Mouse (Mus musculus) c-Kit-negative CD71-positive TER-119-positive erythroid progenitor cells, embryonic 14.5 days (primary cell): Measurements from ENCODE around the gene G3bp1.

Experiments
- DNase-seq: peaks from one replicate; pipeline ENCODE4 v3.0.0-alpha.2; 2013; ENCODE audit warnings: low read depth, low spot score

Gene G3bp1

DNA sequence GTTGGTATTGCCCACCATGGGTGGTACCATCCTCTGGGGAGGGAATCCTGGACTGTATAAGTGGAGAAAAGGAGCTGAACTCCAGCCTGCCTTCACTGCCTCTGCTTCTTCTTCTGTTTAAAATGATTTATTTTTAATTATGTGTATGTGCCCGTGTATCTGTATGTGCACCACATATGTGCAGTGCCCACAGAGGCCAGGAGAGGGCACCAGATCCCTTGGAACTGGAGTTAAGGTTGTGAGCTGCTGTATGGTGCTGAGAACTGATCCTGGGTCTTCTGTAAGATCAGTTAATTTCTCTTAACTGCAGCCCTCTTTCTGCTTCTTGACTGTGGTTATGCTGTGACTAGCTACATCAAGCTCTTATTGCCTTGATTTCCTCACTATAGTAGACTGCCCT, 76.2 kb downstream of the G3bp1 start:
- DNase-seq: no peak
